Mouse (Mus musculus) heart, embryonic 12.5 days (tissue): ENCODE results near the gene Gm3127. TPM values are rescaled to one million over a fixed set of nuclear protein-coding genes. Genes with fewer than 3 reads are reported as not detected.
"Not testable (repeated sequence)": the region's sequence is repeated elsewhere in the genome, so short reads cannot be mapped to it uniquely, and the experiment has no call there.

Experiments
- ATAC-seq: fragments of 200-750 bp; cut with Nextera tagmentation; 2 replicates; pipeline ENCODE4 v1.8.0; 2017; ENCODE audit warnings: moderate TSS enrichment, moderate library complexity; ENCODE audit not compliant: insufficient number of reproducible peaks, low FRiP score
- H3K27ac ChIP-seq: fragments of 300-500 bp; sonication (generic); 2 replicates; pipeline ENCODE4 v1.5.1; 2016; ENCODE audit warnings: mild to moderate bottlenecking, moderate library complexity; ENCODE audit not compliant: poor library complexity, severe bottlenecking
- H3K27me3 ChIP-seq: fragments of 300-500 bp; sonication (generic); replicated peaks from 2 replicates; pipeline ENCODE4 v1.6.1; 2016; ENCODE audit warnings: mild to moderate bottlenecking, moderate library complexity
- H3K36me3 ChIP-seq: fragments of 300-500 bp; sonication (generic); 2 replicates; pipeline ENCODE4 v1.6.1; 2016; ENCODE audit warnings: mild to moderate bottlenecking, moderate library complexity
- H3K4me1 ChIP-seq: fragments of 300-500 bp; sonication (generic); replicated peaks from 2 replicates; pipeline ENCODE4 v1.6.1; 2016; ENCODE audit warnings: mild to moderate bottlenecking
- H3K4me2 ChIP-seq: fragments of 300-500 bp; sonication (generic); 2 replicates; pipeline ENCODE4 v1.6.1; 2016; ENCODE audit warnings: mild to moderate bottlenecking, moderate library complexity
- H3K4me3 ChIP-seq: fragments of 300-500 bp; sonication (generic); 2 replicates; pipeline ENCODE4 v1.5.1; 2016; ENCODE audit warnings: mild to moderate bottlenecking
- H3K9ac ChIP-seq: fragments of 300-500 bp; sonication (generic); 2 replicates; pipeline ENCODE4 v1.6.1; 2016; ENCODE audit warnings: mild to moderate bottlenecking, moderate library complexity
- H3K9me3 ChIP-seq: fragments of 300-500 bp; sonication (generic); replicated peaks from 2 replicates; pipeline ENCODE4 v1.6.1; 2016; ENCODE audit warnings: mild to moderate bottlenecking, moderate library complexity
- WGBS: fragments of 180-500 bp; shearing (Covaris S2); methylation state at CpG from one replicate; pipeline ENCODE4 v1.1.7; 2016; 5-methylcytosine and 5-hydroxymethylcytosine counted together
- polyA plus RNA-seq: library from polyadenylated mRNA; unstranded; fragments of >200 nt; fragmentation: Nextera tagmentation; extraction: Ambion mirVana; gene quantifications from 2 replicates; pipeline ENCODE4 v1.2.1, GENCODE M21; 2016

The Gm3127 gene
- not detected in 2 replicates for polyA plus RNA-seq

DNA sequence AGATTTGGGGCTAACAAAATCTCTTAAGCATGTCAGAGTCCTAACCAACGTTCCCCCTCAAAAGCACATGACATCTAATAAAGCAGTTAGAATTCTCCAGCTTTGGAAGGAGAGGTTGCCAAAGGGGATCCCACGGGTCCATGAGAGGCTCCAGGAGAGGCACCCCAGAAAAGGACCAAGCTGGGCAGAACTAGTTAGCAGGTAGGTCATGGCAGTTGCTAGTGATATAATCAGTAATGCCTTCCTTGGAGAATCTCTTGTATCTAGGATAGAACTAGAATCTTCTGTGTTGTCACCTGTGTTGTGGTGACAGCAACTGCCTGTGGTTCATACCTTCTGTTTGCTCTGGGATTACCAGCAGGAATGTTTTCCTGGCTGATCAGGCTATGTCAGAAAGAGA, at the start of gene Gm3127:
Gm3127 (plus strand) TSS at position 301 of the 400 bp plus-strand sequence.
- not testable (repeated sequence) for ATAC-seq

DNA sequence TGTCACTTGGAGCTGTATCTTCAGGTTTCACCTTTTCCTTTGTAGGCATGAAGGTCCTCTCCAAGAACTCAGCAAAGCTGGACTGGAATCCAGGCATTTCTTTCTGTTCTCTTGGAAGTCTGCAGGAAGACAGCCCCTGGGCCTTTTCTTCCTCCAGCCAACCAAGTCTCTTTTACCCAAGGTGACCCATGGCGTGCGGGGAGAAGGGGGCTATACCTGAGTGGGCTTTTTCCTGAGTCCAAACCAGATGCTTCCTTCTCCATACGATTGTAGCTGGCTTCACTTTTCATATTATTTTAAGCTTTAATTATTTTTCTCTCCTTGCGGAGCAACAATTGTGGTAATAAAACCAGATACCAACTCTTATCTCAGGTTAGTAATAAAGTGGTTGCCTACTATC, 23.2 kb upstream of the Gm3127 start:
- H3K36me3 ChIP-seq, H3K4me1 ChIP-seq, H3K27ac ChIP-seq, H3K27me3 ChIP-seq, ATAC-seq, H3K4me2 ChIP-seq, H3K9me3 ChIP-seq, H3K4me3 ChIP-seq, H3K9ac ChIP-seq: not testable (repeated sequence)
- 77% methylated on average over 4 of the region's 4 CpGs for WGBS

More for the DNA sequence above, at the start of gene Gm3127:
- H3K9ac ChIP-seq, H3K4me2 ChIP-seq, H3K9me3 ChIP-seq, H3K27me3 ChIP-seq, H3K4me3 ChIP-seq, H3K36me3 ChIP-seq, H3K27ac ChIP-seq, H3K4me1 ChIP-seq: not testable (repeated sequence)
- WGBS: 43% methylated on average over 1 of the region's 2 CpGs

DNA sequence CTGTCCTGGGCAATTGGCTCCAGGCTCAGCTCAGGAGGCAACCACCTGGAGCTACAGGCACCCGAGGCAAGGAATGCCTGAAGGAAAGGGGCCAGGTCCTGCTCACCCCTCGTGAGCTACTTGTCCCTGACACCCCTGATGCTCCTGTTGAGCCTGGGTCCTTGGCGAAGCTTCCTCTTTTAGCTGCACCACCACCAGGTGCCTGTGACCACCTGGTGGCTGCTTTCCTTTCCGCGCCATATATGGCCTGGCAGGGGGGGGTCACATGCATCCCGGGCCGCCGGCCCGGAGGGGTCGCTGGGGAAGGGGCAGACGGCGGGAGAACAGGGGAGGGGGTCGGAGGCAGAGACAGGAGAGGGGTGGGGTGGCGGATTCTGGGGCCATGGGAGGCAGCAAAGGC, 17.2 kb downstream of the Gm3127 start:
- not testable (repeated sequence) for H3K27me3 ChIP-seq, H3K9me3 ChIP-seq, H3K4me1 ChIP-seq, H3K9ac ChIP-seq, H3K27ac ChIP-seq, H3K36me3 ChIP-seq, ATAC-seq
- whole genome bisulfite sequencing: 7% methylated on average over 13 of the region's 14 CpGs
- H3K4me2 ChIP-seq: peak overlapping the region; percentile 67
- peak overlapping the region; percentile 39 for H3K4me3 ChIP-seq

DNA sequence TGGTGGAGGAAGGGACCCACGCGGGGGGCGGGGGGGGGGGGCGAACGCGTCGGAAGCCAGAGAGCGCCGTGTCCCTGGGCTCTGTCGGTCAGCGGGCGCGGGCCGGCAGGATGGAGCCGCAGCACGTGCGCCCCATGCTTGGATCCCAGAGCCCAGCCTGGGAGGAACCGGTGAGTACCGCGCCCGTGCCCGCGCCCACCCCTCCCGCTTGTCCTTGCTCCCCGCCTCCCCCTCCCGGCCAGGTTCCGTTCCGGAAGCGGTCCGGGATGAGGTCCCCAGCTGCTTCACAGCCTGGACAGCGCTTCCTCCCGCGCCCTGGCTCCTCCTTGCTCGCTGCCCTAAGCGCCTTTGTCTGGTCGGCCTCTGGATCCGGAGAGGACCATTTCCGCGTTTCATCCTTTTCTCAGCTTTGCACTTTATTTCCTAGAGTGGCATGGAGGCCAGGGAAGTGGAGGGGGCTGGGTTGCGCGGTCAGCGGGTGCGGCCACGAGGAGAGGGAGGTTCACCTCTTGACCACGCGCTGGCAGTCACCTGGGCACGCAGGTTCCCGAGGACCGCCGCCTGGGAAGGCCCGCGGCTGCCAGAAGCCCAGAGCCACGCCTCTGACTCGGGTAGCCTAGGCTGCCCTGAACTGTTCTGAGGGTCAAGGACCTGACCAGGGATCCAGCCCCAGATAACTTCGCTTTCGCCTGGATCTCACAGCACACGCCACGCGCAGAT, 17.8 kb downstream of the Gm3127 start, which contains the start of gene Gm2974:
Gm2974 (plus strand) TSS at position 86 of the 720 bp plus-strand sequence.
- H3K27ac ChIP-seq, H3K9ac ChIP-seq, H3K9me3 ChIP-seq, H3K27me3 ChIP-seq, ATAC-seq, H3K4me1 ChIP-seq, H3K36me3 ChIP-seq: not testable (repeated sequence)
- peak within 1 kb of the TSS; percentile 67 for H3K4me2 ChIP-seq
- peak within 1 kb of the TSS; percentile 39 for H3K4me3 ChIP-seq
- WGBS: 15% methylated on average over 35 of the region's 59 CpGs

DNA sequence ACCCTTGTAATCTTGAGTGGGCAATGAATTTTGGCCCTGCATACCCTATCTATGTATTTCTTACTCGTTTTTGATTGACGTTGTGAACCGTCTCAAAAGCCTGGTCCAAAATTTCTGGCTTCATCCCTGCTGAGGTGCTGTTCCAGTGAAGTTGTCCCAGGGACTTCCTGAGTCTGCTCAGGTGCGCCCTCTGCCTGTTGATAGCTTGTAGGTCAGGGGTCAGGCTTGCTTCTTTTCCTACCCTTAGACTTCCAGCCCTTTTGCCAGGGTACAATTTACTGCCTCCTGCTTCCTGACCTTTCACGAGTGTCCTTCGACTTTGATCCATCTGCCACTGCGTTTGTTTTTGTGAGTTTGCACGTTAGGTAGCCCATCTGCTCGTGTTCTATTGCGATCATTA, 18.5 kb downstream of the Gm3127 start:
- H3K4me2 ChIP-seq, H3K4me1 ChIP-seq, H3K36me3 ChIP-seq, H3K9ac ChIP-seq, H3K27me3 ChIP-seq, H3K27ac ChIP-seq, H3K9me3 ChIP-seq, ATAC-seq, H3K4me3 ChIP-seq: not testable (repeated sequence)
- 32% methylated on average over 7 of the region's 10 CpGs for WGBS

Other genes starting within 250 kb of the Gm3127 start
- 0.23 and 0.32 TPM in 2 replicates for gene Gm3029, start 233.3 kb upstream of the Gm3127 start, polyA plus RNA-seq
- gene Gm3095, start 201.5 kb upstream of the Gm3127 start, polyA plus RNA-seq: 0.60 and 1.0 TPM in 2 replicates
- gene Gm3099, start 166.6 kb upstream of the Gm3127 start, polyA plus RNA-seq: not detected in 2 replicates
- 0.46 and 1.2 TPM in 2 replicates for gene Gm5796, start 141.1 kb upstream of the Gm3127 start, polyA plus RNA-seq
- not detected in 2 replicates for gene Gm3115, start 80.9 kb upstream of the Gm3127 start, polyA plus RNA-seq
- 0.96 and 2.0 TPM in 2 replicates for gene Gm8108, start 54.5 kb upstream of the Gm3127 start, polyA plus RNA-seq
- gene Gm2974, start 17.5 kb downstream of the Gm3127 start, polyA plus RNA-seq: 0.21 and 0.50 TPM in 2 replicates
- gene Gm3138, start 84.6 kb downstream of the Gm3127 start, polyA plus RNA-seq: not detected in 2 replicates
- gene Gm3149, start 152.3 kb downstream of the Gm3127 start, polyA plus RNA-seq: not detected in 2 replicates
- gene 2610042L04Rik, start 169.7 kb downstream of the Gm3127 start, polyA plus RNA-seq: 0.24 and 0.64 TPM in 2 replicates
- not detected in 2 replicates for gene Gm3159, start 232.5 kb downstream of the Gm3127 start, polyA plus RNA-seq